Mouse (Mus musculus) large intestine, adult 2 months (tissue): Measurements from ENCODE around the gene Scnn1a. TPM values are rescaled to one million over a fixed set of nuclear protein-coding genes. Genes with fewer than 3 reads are reported as not detected.

Source experiments
- DNase-seq: peaks from one replicate; pipeline ENCODE4 v3.0.0-alpha.2; 2012; ENCODE audit warnings: low read depth, low spot score
- WGBS: fragments of 180-500 bp; shearing (Covaris S2); methylation state at CpG from one replicate; pipeline ENCODE4 v1.1.7; 2018; 5-methylcytosine and 5-hydroxymethylcytosine counted together
- polyA plus RNA-seq: library from polyadenylated mRNA; depleted of rRNA; stranded (reverse); fragments of >200 nt; gene quantifications from 2 replicates; pipeline ENCODE4 v1.2.3, GENCODE M21; 2012; rRNA removed

Scnn1a gene
- polyA plus RNA-seq, 1 experiment = 7.9 TPM

DNA sequence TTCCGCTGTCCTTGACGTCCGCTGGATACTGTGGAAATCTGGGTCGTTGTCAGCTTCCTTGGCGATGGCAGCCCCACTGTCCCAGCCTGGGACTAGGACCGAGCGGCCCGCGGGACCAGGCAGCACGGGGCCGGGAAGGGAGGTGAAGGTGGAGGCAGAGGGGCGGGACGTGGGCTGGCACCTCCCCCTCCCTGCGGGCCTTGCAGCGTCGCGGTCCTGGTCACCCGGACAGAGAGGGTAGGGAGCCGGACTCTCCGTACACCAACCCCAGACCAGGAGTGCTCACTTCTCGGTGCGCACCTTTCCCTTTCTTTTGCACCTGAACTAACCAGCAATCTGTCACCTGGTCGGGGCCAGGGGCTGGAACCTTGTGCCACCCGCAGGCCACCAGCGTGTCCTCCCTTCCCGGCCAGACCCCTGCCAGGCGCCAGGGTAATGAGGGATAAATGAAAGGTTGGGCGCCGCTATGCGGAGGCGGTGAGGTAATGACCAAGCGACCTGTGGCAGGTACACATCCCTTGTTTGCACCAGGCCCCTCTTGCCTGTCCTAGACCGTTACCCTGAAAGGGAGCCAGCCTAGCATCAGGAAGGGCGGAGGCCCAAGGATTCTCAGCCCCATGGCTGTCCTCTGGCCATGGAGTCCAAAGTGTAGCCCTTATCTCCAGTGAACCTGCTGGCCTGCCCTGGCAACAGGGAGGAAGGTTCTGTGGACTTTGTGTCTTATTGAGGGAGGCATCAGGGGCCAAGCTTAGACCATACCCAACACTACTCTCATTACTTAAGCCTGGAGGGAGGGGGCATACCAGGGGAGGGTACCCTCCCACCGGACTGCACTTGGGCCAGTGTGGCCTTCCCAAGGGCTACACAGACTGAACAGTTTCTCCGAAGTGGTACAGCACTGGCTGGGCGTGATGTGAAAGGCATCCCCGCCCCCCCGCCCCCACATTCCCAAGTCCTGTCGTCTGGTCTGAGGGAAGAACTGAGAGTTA is 60.2 kb downstream of the Scnn1a start, which contains the start of gene Plekhg6:
Plekhg6 (minus strand) TSS at position 422 of the 989 bp plus-strand sequence.
- DNase-seq = no peak
- 11% methylated on average over 40 of the region's 40 CpGs for whole genome bisulfite sequencing

DNA sequence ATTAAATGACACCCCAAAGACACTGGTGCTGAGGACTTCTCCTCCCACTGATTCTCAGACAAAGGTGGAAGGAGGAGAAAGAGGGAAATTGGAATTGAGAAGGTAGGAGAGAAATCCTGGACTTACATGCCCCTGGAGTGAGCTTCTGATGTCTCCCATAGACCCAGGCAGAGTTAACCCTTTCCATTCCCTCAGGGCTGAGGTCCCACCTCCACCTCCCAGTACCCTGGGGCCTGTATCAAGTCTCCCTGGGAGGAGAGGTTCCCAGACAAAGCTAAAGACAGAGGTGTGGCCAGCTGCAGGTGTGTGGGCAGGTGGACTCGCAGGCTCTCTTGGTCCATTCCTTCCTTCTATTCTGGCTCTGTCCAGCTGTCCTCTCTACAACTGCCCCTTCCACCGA is 61.6 kb downstream of the Scnn1a start:
- WGBS = 48% methylated on average over 2 of the region's 2 CpGs
- no peak for DNase-seq

DNA sequence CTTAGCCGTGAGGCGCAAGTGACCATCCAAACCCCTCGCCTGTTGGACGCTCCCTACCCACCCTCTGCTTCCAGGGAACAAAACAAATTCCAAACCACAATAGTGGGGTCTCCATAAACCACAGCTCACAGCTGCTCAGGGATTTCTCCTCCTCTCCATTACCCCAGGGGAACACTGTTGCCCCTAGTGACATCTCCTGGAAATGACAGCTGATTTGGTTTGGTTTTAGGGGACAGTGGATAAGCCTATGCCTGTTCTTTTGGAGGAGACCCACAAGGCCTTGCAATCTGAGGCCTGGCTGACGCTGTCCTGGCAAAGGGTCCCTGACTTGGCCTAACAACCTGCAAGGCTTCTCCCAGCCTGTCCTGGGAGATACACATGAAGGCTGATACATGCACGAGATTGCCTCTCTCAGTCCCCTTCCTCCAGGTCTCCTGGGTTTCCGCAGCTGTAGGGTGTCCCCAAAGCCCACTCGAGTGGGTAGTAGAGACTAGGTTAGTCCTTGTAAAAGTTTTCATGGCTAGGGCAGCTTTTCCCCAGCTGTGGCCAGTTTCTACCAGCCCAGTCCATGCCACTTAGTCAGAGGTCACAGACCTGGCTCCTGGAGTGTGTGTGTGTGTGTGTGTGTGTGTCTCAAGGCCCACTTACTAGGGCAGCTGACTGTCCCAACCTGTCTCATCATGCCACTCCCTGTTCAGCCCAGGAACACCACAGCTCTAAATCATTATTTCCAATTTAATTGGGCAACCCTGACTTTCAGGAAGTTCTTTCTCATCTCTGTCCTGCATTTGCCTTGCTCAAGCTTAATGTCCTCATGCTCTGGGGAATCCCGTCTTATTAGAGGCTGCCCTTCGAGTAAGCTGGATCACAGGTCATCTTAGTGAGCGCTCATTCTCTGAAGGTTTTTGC is 64.9 kb downstream of the Scnn1a start:
- WGBS = 72% methylated on average over 11 of the region's 11 CpGs
- no peak for DNase-seq

DNA sequence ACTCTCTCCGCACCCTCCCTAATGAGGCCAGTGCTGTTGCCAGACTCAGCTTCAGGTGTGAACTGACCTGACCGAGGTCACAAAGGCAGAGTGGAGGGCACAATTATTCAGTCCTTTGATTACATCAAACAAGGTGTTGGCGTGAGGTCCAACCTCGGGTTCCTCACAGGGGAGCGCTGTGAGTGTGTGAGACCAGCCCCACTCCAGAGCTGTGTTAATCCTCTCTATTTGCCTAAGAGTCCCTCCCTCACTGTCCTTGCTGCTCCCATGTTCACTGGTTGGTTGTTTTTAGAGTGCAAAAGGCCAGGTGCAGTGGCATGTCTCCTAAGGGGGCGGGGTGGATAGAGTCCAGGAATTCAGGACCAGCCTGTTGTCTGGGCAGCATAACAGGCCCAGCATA is 65.6 kb downstream of the Scnn1a start:
- DNase-seq = no peak
- WGBS = 45% methylated on average over 6 of the region's 6 CpGs

DNA sequence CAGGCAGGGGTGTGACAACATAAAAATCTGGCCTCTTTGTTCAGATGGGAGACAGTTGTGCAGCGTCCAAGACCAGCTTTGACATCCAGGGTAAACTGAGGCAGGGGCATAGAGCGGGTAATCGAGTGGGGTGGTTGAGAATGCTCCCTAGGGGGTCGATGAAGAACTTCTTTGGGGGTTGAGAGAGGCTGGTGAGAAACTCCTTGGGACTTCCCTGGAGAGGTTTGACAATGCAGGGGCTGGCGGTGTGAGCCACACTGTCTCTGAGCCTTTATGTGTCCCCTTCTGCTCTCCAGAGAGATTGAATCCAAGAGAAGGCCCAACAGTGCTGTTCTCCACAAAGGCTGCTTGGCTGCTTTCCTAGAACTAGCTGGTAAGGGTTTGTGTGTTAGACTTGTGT is 69.4 kb downstream of the Scnn1a start:
- no peak for DNase-seq
- 90% methylated on average over 5 of the region's 5 CpGs for WGBS

Other genes with a start within 250 kb of the Scnn1a start
- gene Chd4, start 224.7 kb upstream of the Scnn1a start, polyA plus RNA-seq = 22.4 and 35.5 TPM in 2 replicates
- gene Nop2, start 188.8 kb upstream of the Scnn1a start, polyA plus RNA-seq = 17.7 and 18.4 TPM in 2 replicates
- 6.3 and 9.4 TPM in 2 replicates for gene Iffo1, start 175.4 kb upstream of the Scnn1a start, polyA plus RNA-seq
- 3,259 and 4,191 TPM in 2 replicates for gene Gapdh, start 154.2 kb upstream of the Scnn1a start, polyA plus RNA-seq
- gene Ncapd2, start 129.0 kb upstream of the Scnn1a start, polyA plus RNA-seq = 94.4 and 101 TPM in 2 replicates
- gene Mrpl51, start 128.9 kb upstream of the Scnn1a start, polyA plus RNA-seq = 83.2 and 95.7 TPM in 2 replicates
- gene Vamp1, start 105.1 kb upstream of the Scnn1a start, polyA plus RNA-seq = 13.6 and 15.0 TPM in 2 replicates
- gene Tapbpl, start 88.8 kb upstream of the Scnn1a start, polyA plus RNA-seq = 58.9 and 64.5 TPM in 2 replicates
- 4.5 and 5.3 TPM in 2 replicates for gene Cd27, start 83.6 kb upstream of the Scnn1a start, polyA plus RNA-seq
- 0.05 and 0.14 TPM in 2 replicates for gene Tuba3a, start 34.6 kb upstream of the Scnn1a start, polyA plus RNA-seq
- gene Ltbr, start 6.8 kb upstream of the Scnn1a start, polyA plus RNA-seq = 123 and 136 TPM in 2 replicates
- 123 and 182 TPM in 2 replicates for gene Tnfrsf1a, start 28.7 kb downstream of the Scnn1a start, polyA plus RNA-seq
- 24.1 and 35.0 TPM in 2 replicates for gene Plekhg6, start 60.1 kb downstream of the Scnn1a start, polyA plus RNA-seq
- gene Cd9, start 174.1 kb downstream of the Scnn1a start, polyA plus RNA-seq = 130 and 164 TPM in 2 replicates
- gene Vwf, start 226.1 kb downstream of the Scnn1a start, polyA plus RNA-seq = 29.1 and 33.3 TPM in 2 replicates